Comparison of ENCODE assay signal across 1 mouse cellular context in the genomic region with DNA sequence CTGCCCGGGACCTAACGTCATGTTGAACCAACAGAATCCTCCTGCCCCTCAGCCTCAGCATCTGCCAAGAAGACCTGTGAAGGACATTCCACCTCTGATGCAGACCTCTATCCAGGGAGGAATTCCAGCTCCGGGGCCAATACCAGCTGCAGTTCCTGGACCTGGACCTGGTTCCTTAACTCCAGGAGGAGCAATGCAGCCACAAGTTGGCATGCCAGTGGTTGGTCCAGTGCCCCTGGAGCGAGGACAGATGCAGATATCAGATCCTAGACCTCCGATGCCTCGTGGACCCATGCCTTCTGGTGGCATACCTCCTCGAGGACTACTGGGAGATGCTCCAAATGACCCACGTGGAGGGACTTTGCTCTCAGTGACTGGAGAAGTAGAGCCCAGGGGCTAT.
TF ChIP-seq lines count a peak whose summit lies in the region.

No protein-coding gene starts in this region.

TF ChIP-seq in CH12.LX, 34 proteins besides CTCF, POLR2A, EP300 and RAD21 (continued from another document):
- TF ChIP-seq NRF1 (IDR thresholded peaks at IDR 0.05; ENCODE audit: low read depth, low read length) (no peak), MAFK (IDR thresholded peaks at IDR 0.05; ENCODE audit: insufficient replicate concordance, low read length) (no peak), NELFE (IDR thresholded peaks at IDR 0.05; ENCODE audit: low read depth, low read length) (no peak), E2F4 (IDR thresholded peaks at IDR 0.05; ENCODE audit: insufficient replicate concordance, low read depth, low read length) (no peak)
